Mouse (Mus musculus): ENCODE measurements around the gene Pbx2. TPM values are rescaled to one million over a fixed set of nuclear protein-coding genes. Genes with fewer than 3 reads are reported as not detected.

The Pbx2 gene
- 48.2 TPM for total RNA-seq (2023)

DNA sequence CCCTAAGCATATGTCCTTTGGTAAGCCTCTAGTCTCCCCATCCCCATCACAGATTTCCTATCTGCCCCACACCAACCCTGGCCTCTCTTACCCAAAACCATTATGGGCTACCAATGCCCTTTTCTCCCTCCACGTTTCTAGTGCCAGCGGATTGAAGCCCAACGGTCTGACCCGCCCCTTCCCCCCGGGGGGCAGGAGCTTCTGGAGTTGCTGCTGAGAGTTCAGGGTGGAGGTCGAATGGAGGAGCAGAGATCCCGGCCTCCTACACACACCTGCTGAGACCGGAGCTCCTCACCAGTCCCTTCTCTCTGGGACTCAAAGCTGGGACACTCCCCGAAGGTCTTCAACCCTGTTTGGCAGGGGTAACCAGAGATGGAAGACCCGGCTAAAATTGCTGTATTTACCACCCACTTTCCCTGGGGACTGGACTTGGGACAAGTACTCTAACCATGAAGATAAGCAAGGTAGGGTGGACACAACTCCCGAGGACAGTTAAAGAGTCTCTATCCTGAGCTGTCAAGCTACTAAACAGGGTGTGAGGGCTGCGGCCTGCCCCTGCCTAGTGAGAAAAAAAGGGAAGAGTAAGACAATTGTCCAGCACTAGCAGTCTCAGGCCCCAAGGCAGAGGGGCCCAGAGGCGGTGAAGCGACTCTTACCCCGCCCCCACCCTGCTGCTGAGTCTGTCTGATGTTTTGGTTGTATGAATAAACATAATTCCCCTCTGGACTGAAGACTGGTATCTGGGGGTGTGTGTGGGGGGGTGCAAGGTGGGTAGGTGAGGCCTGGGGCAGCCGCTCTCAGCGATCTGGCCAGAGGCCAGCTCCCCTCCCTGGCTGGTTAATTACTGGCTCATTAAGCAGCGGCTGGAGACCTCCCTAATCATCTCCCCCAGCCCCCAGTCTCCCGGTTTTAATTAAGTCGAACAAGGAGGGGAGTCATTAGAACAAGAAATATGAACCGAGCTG, at the start of gene Pbx2:
TSS of gene Pbx2 (plus strand) at position 238 of the 965 bp plus-strand sequence.

DNA sequence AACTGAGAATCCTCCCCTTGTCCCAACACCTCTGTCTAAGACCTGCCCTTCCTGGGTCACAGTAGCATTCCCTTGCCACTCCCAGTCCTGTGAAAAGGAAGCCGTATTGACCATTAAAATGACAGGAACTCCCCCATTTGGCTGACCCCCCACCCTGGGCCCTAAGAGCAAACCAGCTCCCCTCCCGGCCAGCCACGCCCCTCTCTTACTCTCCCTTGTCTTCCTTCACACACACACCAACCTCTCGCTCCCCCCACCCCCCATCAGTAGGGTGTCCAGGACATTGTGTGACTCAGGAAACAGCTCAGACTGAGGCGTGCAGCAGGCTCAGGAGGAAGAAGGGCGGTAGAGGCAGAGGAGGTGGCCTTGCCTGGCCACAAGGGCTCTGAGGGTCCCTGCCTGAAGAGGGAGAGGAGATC, 27.1 kb upstream of the Pbx2 start, which contains the start of gene Notch4:
TSS of gene Notch4 (plus strand) at position 266 of the 419 bp plus-strand sequence.

DNA sequence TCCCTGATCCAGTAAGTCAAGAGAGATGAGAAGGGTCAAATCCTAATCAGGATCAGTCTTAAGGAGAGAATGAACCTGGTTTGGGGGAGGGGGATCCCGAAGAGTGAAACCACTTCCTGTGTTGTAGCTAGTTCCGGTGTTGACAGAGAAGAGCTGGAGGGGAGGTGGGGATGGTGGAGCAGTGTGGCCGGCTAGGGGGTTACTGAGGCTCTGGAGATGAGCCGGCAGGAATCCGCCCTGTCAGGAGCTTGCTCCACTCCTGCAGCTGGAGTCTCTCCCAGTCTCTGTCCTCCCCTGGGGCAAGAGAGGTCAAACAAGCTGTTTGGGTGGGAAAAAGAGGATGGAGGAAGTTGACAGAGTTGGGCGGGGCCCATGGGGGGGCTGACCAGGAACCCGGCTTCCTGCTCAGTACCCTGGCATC, 1.4 kb upstream of the Pbx2 start, which contains the start of gene Gpsm3:
TSS of gene Gpsm3 (plus strand) at position 126 of the 421 bp plus-strand sequence.

DNA sequence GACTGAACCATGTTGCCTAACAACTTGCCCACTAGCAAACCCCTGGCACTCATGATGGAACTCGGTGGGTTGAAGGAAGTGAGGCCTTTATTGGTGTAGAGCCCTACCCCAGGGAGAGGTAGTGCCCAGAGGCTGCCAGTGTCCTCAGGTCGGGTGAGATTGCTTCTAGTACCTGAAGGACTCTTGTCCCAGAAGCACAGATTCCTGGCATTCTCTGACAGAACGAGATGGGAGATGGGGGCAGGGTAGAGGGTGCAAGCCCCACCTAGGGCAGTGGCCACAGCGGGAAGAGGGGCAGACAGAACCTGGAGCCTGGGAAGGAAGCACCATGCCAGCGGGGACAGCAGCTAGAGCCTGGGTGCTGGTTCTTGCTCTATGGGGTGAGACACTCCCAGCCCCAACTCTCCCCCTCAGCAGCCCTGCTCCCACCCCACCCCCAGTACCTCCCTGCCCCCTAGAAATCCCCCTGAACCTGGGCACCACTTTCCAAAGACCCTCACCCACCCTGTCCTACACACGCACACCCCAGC, 6.6 kb downstream of the Pbx2 start, which contains the start of gene Ager:
TSS of gene Ager (plus strand) at position 297 of the 530 bp plus-strand sequence.

DNA sequence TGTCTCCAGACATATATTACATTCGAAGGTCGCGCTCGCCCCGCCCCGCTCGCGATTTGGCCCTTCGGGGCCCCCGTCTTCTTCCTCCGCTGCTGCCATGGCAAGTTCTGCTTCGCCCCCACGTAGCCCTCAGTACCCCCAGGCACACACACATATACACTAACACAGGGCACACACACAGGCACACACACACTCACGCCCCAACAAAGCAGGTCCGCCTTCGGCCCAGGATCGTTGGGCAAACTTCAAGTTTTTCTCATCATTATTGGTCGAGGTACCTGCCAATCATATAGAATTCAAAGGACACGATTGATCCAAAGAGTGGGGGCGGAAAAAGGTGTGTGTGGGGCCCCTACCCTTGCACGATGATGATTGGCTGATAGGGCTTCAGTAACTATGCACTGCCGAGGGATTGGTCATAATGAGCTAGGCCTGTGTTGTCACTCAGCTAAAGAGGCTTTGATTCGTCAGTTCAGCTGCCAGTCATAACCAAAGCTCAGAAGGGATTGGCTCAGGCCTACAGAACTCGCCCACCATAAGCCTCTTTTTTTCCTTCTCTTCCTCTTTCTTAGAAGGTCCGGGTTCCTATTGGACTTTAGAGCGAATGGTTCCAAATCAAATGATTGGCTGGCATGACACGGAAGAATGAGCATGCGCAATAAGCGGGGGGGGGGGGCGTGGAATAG, 12.5 kb downstream of the Pbx2 start, which contains the start of gene Rnf5:
TSS of gene Rnf5 (minus strand) at position 316 of the 686 bp plus-strand sequence.

DNA sequence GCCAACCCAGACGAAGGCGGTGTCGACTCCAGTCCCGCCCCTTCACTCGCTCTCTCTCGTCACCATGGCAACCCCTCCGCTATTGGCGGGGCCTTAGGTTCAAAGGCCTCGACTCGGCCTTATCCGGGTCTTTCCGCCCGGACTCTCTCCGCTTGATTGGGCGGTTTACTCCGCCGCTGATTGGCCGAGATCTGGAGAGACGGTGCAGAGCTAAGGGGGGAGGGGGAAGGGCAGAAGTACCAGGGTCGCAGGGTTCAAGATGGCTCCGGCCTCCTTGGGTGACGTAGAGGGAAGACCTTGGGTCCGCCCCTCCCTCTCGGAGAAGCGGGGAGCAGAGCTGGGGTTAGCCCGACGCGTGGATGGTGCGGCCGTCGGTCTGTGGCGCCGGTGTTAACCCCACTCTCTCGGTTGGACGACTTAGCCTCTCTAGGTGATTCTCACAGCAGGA, 13.0 kb downstream of the Pbx2 start, which contains the start of gene Agpat1:
TSS of gene Agpat1 (plus strand) at position 202 of the 448 bp plus-strand sequence.

DNA sequence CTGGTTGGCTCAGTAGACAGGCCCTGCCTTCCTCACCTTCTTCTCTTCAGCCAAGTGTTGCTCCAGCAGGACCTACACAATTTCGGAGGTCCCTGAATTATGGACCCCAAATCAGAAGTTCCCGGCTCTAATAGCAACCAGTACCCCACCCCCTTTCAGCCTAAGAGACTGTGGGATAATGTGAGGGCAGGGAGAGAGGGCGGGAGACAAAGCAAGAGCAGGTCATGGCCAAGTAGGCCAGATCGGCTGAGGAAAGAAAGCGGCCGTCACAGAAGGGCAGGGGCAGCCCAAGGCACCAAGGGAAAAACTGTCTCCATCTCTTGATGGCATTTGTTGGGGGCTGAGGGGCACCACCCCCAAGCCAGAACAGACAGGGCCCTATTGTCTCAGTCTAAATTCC, 24.8 kb downstream of the Pbx2 start, which contains the start of gene Egfl8:
TSS of gene Egfl8 (minus strand) at position 101 of the 400 bp plus-strand sequence.

DNA sequence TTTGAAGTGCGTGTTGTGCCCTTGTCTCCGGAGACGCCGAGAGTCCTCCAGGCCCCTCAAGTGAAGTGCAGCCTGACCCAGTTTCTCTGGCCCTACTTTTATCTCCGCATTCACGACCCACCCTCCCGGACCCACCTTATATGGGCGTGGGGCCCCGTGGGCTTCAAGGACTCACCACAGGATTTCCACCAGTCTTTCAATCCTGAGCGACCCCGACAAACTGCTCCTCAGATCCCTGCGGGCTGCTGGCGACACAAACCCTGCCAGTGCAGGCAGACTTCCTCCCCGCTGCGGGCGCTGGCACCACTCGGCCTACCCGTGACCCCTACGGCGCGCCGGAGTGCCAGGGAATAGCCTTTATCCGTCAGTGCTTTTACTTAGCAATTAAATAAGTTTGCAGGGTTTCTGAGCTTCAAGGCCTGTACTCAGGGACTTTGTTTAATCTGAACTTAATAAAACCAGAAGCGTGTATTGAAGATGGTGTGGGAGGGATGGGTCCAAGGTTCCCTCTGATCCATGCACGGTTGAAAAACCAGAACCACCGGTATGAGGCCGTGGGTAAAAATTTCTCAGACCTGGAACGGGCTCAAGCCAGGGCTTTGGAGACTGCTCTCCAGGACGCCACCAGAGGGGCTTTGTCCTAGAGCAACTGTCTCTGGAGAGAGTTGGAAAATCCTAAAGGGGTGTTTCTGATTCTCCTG, 37.0 kb downstream of the Pbx2 start, which contains the start of gene Ppt2:
TSS of gene Ppt2 (minus strand) at position 568 of the 701 bp plus-strand sequence.

DNA sequence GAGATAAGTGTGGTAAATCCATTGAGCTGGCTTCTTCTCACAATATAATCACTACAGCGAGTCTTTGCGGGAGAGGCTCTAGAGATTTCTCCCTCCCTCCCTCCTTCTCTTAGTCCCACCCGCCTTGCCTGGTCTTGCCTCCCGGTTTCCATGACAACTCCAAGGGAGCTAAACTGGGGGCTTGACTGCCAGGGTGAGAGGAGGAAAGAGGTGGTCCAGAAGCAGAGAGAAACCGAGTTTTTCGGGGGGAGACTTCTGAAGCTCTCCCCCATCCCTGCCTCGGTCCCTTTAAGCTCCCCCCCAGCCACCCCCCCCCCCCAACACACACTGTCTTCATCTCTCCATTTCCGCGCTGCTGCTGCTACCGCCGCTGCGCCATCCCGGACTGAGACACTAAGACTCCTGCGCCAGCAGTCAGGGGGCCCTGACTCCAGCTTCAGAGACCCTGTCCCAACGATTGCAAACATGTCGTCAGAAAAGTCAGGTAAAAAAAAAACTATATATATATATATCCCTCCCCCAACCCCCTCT, 38.2 kb downstream of the Pbx2 start, which contains the start of gene Prrt1:
TSS of gene Prrt1 (plus strand) at position 313 of the 531 bp plus-strand sequence.

DNA sequence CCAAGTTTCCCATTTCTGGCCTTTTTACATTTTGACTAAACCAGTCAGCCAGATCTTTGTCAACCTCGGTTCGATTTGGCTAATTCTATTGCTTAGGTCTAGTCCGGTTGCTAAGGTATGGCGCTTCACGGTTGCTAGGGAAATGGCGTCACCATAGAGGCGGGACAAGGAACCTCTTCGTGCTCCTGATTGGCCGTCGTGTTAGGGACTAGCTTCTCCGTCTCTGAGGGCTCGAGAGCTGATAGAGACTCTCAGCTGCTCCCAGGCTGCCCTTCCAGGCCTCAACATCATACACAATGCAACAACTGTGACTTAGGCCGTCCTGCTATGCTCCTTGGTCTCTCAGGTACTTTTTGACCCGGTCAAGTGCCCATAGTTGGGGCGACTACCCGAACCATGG, 53.5 kb downstream of the Pbx2 start, which contains the start of gene Fkbpl:
TSS of gene Fkbpl (plus strand) at position 157 of the 400 bp plus-strand sequence.

Other genes starting within 250 kb of the Pbx2 start
- gene Btnl2, start 236.4 kb upstream of the Pbx2 start, total RNA-seq (2023), result 0.85 TPM
- 0.35 TPM for gene Btnl1, start 214.1 kb upstream of the Pbx2 start, total RNA-seq (2023)
- 4.0 TPM for gene BC051142, start 192.4 kb upstream of the Pbx2 start, total RNA-seq (2023)
- not detected for gene Btnl4, start 113.9 kb upstream of the Pbx2 start, total RNA-seq (2023)
- not detected for gene Btnl6, start 73.9 kb upstream of the Pbx2 start, total RNA-seq (2023)
- 0.38 TPM for gene Notch4, start 27.0 kb upstream of the Pbx2 start, total RNA-seq (2023)
- 180 TPM for gene Gpsm3, start 1.5 kb upstream of the Pbx2 start, total RNA-seq (2023)
- gene Ager, start 6.6 kb downstream of the Pbx2 start, total RNA-seq (2023), result 8.7 TPM
- gene Rnf5, start 12.4 kb downstream of the Pbx2 start, total RNA-seq (2023), result 29.9 TPM
- 41.1 TPM for gene Agpat1, start 13.0 kb downstream of the Pbx2 start, total RNA-seq (2023)
- gene Egfl8, start 24.7 kb downstream of the Pbx2 start, total RNA-seq (2023), result 8.4 TPM
- gene Ppt2, start 37.2 kb downstream of the Pbx2 start, total RNA-seq (2023), result 20.6 TPM
- gene Prrt1, start 38.3 kb downstream of the Pbx2 start, total RNA-seq (2023), result 6.9 TPM
- 1.2 TPM for gene Fkbpl, start 53.5 kb downstream of the Pbx2 start, total RNA-seq (2023)
- 42.3 TPM for gene Atf6b, start 55.9 kb downstream of the Pbx2 start, total RNA-seq (2023)
- 0.09 TPM for gene Tnxb, start 79.3 kb downstream of the Pbx2 start, total RNA-seq (2023)
- gene C4b, start 152.6 kb downstream of the Pbx2 start, total RNA-seq (2023), result 0.70 TPM
- gene Cyp21a1, start 213.3 kb downstream of the Pbx2 start, total RNA-seq (2023), result not detected
- 55.8 TPM for gene Stk19, start 245.7 kb downstream of the Pbx2 start, total RNA-seq (2023)
- gene Dxo, start 245.8 kb downstream of the Pbx2 start, total RNA-seq (2023), result 86.0 TPM